Mouse (Mus musculus): ENCODE measurements around the gene Kxd1.

DNA sequence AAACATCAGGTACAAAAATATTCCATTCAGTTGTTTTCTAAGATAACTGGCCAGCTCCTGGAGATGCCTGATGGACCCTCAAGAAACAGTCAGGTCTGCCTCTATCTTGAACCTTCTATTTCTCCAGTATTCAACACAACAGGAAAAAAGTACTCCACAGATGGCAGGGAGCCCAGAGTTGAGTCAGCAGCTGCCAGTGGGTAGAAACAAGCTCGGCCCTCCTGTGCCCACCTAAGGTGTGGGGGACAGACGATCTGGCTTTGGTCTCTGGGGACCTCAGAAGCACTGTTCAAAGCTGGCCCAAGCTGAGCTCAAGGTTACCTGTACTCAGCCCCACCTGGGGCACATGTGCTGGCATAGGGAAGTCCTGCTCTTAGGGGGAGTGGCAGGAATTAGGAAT, 14.3 kb downstream of the Kxd1 start:
- no peak for TF ChIP-seq POLR2A (IDR thresholded peaks at IDR 0.05; ENCODE audit: borderline replicate concordance, control insufficient read depth, low read depth, low read length)
- no peak for TF ChIP-seq CTCF (IDR thresholded peaks at IDR 0.05; ENCODE audit: control insufficient read depth, insufficient read depth, low read length)
